Mouse (Mus musculus) heart, adult 2 months (tissue): ENCODE data around the gene Gpr149.

ENCODE experiments used
- CTCF ChIP-seq: fragments of 200-600 bp; IDR thresholded peaks from 2 replicates; pipeline ENCODE4 v1.8.1; 2022; ENCODE audit warnings: antibody characterized with exemption, mild to moderate bottlenecking, moderate library complexity
- POLR2A ChIP-seq: fragments of 200-500 bp; IDR thresholded peaks from 2 replicates; pipeline ENCODE4 v1.6.1; 2011; ENCODE audit warnings: mild to moderate bottlenecking, low read depth, low read length, control low read depth; ENCODE audit not compliant: insufficient read depth

- TF ChIP-seq CTCF (no peak), POLR2A (no peak)
These were observed 77.3 kb downstream of the Gpr149 start for GRCm38 (mm10) chr3:62527593-62527992.
